Mouse (Mus musculus) midbrain, embryonic 13.5 days (tissue): ENCODE results near the gene Wfdc3. TPM values are rescaled to one million over a fixed set of nuclear protein-coding genes. Genes with fewer than 3 reads are reported as not detected.

ENCODE experiments used
- ATAC-seq: fragments of 200-750 bp; cut with Nextera tagmentation; 2 replicates; pipeline ENCODE4 v1.8.0; 2017; ENCODE audit warnings: mild to moderate bottlenecking, moderate TSS enrichment, moderate library complexity
- H3K27ac ChIP-seq: fragments of 300-500 bp; sonication (generic); 2 replicates; pipeline ENCODE4 v1.5.1; 2015; ENCODE audit warnings: inconsistent platforms, mild to moderate bottlenecking, moderate library complexity
- H3K27me3 ChIP-seq: fragments of 300-500 bp; sonication (generic); 2 replicates; pipeline ENCODE4 v1.6.1; 2015; ENCODE audit warnings: mild to moderate bottlenecking, inconsistent platforms
- H3K36me3 ChIP-seq: fragments of 300-500 bp; sonication (generic); 2 replicates; pipeline ENCODE4 v1.6.1; 2015; ENCODE audit warnings: mild to moderate bottlenecking, inconsistent platforms
- H3K4me1 ChIP-seq: fragments of 300-500 bp; sonication (generic); replicated peaks from 2 replicates; pipeline ENCODE4 v1.6.1; 2015; ENCODE audit warnings: inconsistent platforms
- H3K4me2 ChIP-seq: fragments of 300-500 bp; sonication (generic); replicated peaks from 2 replicates; pipeline ENCODE4 v1.6.1; 2015; ENCODE audit warnings: moderate library complexity, mild to moderate bottlenecking, inconsistent platforms
- H3K4me3 ChIP-seq: fragments of 300-500 bp; sonication (generic); replicated peaks from 2 replicates; pipeline ENCODE4 v1.5.1; 2015; ENCODE audit warnings: mild to moderate bottlenecking, inconsistent platforms
- H3K9ac ChIP-seq: fragments of 300-500 bp; sonication (generic); replicated peaks from 2 replicates; pipeline ENCODE4 v1.6.1; 2015; ENCODE audit warnings: mild to moderate bottlenecking, inconsistent platforms
- H3K9me3 ChIP-seq: fragments of 300-500 bp; sonication (generic); 2 replicates; pipeline ENCODE4 v1.6.1; 2016; ENCODE audit warnings: mild to moderate bottlenecking, inconsistent platforms
- WGBS: fragments of 180-500 bp; shearing (Covaris S2); methylation state at CpG from one replicate; pipeline ENCODE4 v1.1.7; 2015; 5-methylcytosine and 5-hydroxymethylcytosine counted together
- polyA plus RNA-seq: library from polyadenylated mRNA; unstranded; fragments of >200 nt; fragmentation: Nextera tagmentation; extraction: Ambion mirVana; gene quantifications from 2 replicates; pipeline ENCODE4 v1.2.1, GENCODE M21; 2015

Gene Wfdc3
- polyA plus RNA-seq, 1 experiment from 2014 or later, result 1.3 TPM

- no peaks in the 10 kb centered on the region for H3K9me3 ChIP-seq
- WGBS, result under 1% methylated on average over 82 of the region's 89 CpGs
- H3K4me3 ChIP-seq, result peak within 1 kb of the TSS; percentile 59
- H3K9ac ChIP-seq, result peak within 1 kb of the TSS; percentile 65
- H3K27ac ChIP-seq, result peak within 1 kb of the TSS; percentile 35; the same call in 1 of the 2 replicates
- H3K36me3 ChIP-seq, result peaks cover 15% of the 10 kb centered on the region
- H3K4me1 ChIP-seq, result peaks cover 22% of the 10 kb centered on the region
- H3K4me2 ChIP-seq, result peak within 1 kb of the TSS; percentile 64
- ATAC-seq, result peak; percentile 87
- peaks cover 12% of the 10 kb centered on the region; the same call in 1 of the 2 replicates for H3K27me3 ChIP-seq
These were observed 40.0 kb upstream of the Wfdc3 start, which contains the start of gene Snx21 for GRCm38 (mm10) chr2:164785481-164786387. Gene Snx21, plus strand, starts transcription at chr2:164785823.

GRCm38 (mm10) chr2:164784869-164785420 is 39.2 kb upstream of the Wfdc3 start:
- Histone ChIP-seq H3K36me3 (peaks cover 8% of the 10 kb centered on the region), H3K4me1 (peaks cover 22% of the 10 kb centered on the region), H3K4me2 (peak overlapping the region; percentile 64), H3K9me3 (no peaks in the 10 kb centered on the region), H3K4me3 (peak overlapping the region; percentile 59), H3K27ac (no peak overlapping the region), H3K9ac (peak overlapping the region; percentile 65), H3K27me3 (peaks cover 12% of the 10 kb centered on the region; the same call in 1 of the 2 replicates)
- ATAC-seq, result no peak
- WGBS, result 21% methylated on average over 7 of the region's 7 CpGs

GRCm38 (mm10) chr2:164783926-164784581 is 38.3 kb upstream of the Wfdc3 start:
- H3K27ac ChIP-seq, result no peak overlapping the region
- ATAC-seq, result no peak
- no peak overlapping the region for H3K4me3 ChIP-seq
- peaks cover 22% of the 10 kb centered on the region for H3K4me1 ChIP-seq
- no peak overlapping the region for H3K9ac ChIP-seq
- H3K36me3 ChIP-seq, result peaks cover 3% of the 10 kb centered on the region; the same call in 1 of the 2 replicates
- H3K9me3 ChIP-seq, result no peaks in the 10 kb centered on the region
- 76% methylated on average over 7 of the region's 7 CpGs for WGBS
- H3K27me3 ChIP-seq, result peaks cover 12% of the 10 kb centered on the region; the same call in 1 of the 2 replicates
- no peak overlapping the region for H3K4me2 ChIP-seq

- Histone ChIP-seq H3K4me3 (no peak overlapping the region), H3K4me2 (no peak overlapping the region), H3K27ac (no peak overlapping the region), H3K4me1 (peaks cover 18% of the 10 kb centered on the region), H3K36me3 (no peaks in the 10 kb centered on the region), H3K27me3 (peaks cover 12% of the 10 kb centered on the region; the same call in 1 of the 2 replicates), H3K9ac (no peak overlapping the region), H3K9me3 (no peaks in the 10 kb centered on the region)
- 76% methylated on average over 4 of the region's 4 CpGs for WGBS
- ATAC-seq, result no peak
These were observed 36.1 kb upstream of the Wfdc3 start for GRCm38 (mm10) chr2:164781876-164782275.

- no peaks in the 10 kb centered on the region for H3K36me3 ChIP-seq
- WGBS, result 74% methylated on average over 8 of the region's 8 CpGs
- H3K9me3 ChIP-seq, result no peaks in the 10 kb centered on the region
- no peak for ATAC-seq
- no peak within 1 kb of the TSS for H3K4me3 ChIP-seq
- 0 out of 2 replicates have a peak, but pooled peaks cover under 1% of the 10 kb centered on the region for H3K4me1 ChIP-seq
- no peak within 1 kb of the TSS for H3K4me2 ChIP-seq
- H3K27ac ChIP-seq, result no peak within 1 kb of the TSS
- H3K9ac ChIP-seq, result no peak within 1 kb of the TSS
- peaks cover 12% of the 10 kb centered on the region; the same call in 1 of the 2 replicates for H3K27me3 ChIP-seq
These were observed 33.9 kb upstream of the Wfdc3 start, which contains the start of gene Tnnc2 for GRCm38 (mm10) chr2:164779481-164780086. Gene Tnnc2, minus strand, starts transcription at chr2:164779967.

- Histone ChIP-seq H3K9me3 (no peaks in the 10 kb centered on the region), H3K4me3 (no peak overlapping the region), H3K9ac (no peak overlapping the region), H3K36me3 (no peaks in the 10 kb centered on the region), H3K4me2 (no peak overlapping the region), H3K4me1 (no peaks in the 10 kb centered on the region), H3K27ac (no peak overlapping the region), H3K27me3 (peaks cover 6% of the 10 kb centered on the region; the same call in 1 of the 2 replicates)
- 85% methylated on average over 7 of the region's 7 CpGs for WGBS
- ATAC-seq, result no peak
These were observed 33.1 kb upstream of the Wfdc3 start for GRCm38 (mm10) chr2:164778809-164779208.

GRCm38 (mm10) chr2:164778015-164778287 is 32.2 kb upstream of the Wfdc3 start:
- Histone ChIP-seq H3K9ac (no peak overlapping the region), H3K27ac (no peak overlapping the region), H3K36me3 (peaks cover 2% of the 10 kb centered on the region; the same call in 1 of the 2 replicates), H3K4me1 (no peaks in the 10 kb centered on the region), H3K4me2 (no peak overlapping the region), H3K9me3 (no peaks in the 10 kb centered on the region), H3K27me3 (0 out of 2 replicates have a peak, but pooled peaks cover 4% of the 10 kb centered on the region), H3K4me3 (no peak overlapping the region)
- WGBS, result 88% methylated on average over 11 of the region's 11 CpGs
- no peak for ATAC-seq

GRCm38 (mm10) chr2:164777246-164778014 is 31.7 kb upstream of the Wfdc3 start:
- no peaks in the 10 kb centered on the region for H3K4me1 ChIP-seq
- no peak overlapping the region for H3K4me2 ChIP-seq
- H3K27me3 ChIP-seq, result no peaks in the 10 kb centered on the region
- 86% methylated on average over 30 of the region's 30 CpGs for whole genome bisulfite sequencing
- peaks cover 4% of the 10 kb centered on the region; the same call in 1 of the 2 replicates for H3K36me3 ChIP-seq
- no peak overlapping the region for H3K27ac ChIP-seq
- no peak for ATAC-seq
- H3K9me3 ChIP-seq, result no peaks in the 10 kb centered on the region
- no peak overlapping the region for H3K4me3 ChIP-seq
- H3K9ac ChIP-seq, result no peak overlapping the region

- H3K9ac ChIP-seq, result no peak overlapping the region
- H3K4me3 ChIP-seq, result no peak overlapping the region
- no peak overlapping the region for H3K4me2 ChIP-seq
- peaks cover 4% of the 10 kb centered on the region; the same call in 1 of the 2 replicates for H3K36me3 ChIP-seq
- H3K4me1 ChIP-seq, result peaks cover 6% of the 10 kb centered on the region
- ATAC-seq, result no peak
- no peak overlapping the region for H3K27ac ChIP-seq
- no peaks in the 10 kb centered on the region for H3K27me3 ChIP-seq
- H3K9me3 ChIP-seq, result no peaks in the 10 kb centered on the region
- 72% methylated on average over 17 of the region's 17 CpGs for WGBS
These were observed 31.1 kb upstream of the Wfdc3 start for GRCm38 (mm10) chr2:164776801-164777200.

GRCm38 (mm10) chr2:164776130-164776529 is 30.4 kb upstream of the Wfdc3 start:
- Histone ChIP-seq H3K9me3 (no peaks in the 10 kb centered on the region), H3K36me3 (peaks cover 9% of the 10 kb centered on the region; the same call in 1 of the 2 replicates), H3K4me1 (peaks cover 13% of the 10 kb centered on the region), H3K27me3 (no peaks in the 10 kb centered on the region), H3K4me3 (no peak overlapping the region), H3K27ac (no peak overlapping the region), H3K9ac (no peak overlapping the region), H3K4me2 (no peak overlapping the region)
- 89% methylated on average over 6 of the region's 6 CpGs for WGBS
- ATAC-seq, result no peak

- Histone ChIP-seq H3K4me2 (no peak overlapping the region), H3K9me3 (no peaks in the 10 kb centered on the region), H3K9ac (no peak overlapping the region), H3K27ac (no peak overlapping the region), H3K27me3 (no peaks in the 10 kb centered on the region), H3K4me3 (no peak overlapping the region), H3K4me1 (peaks cover 26% of the 10 kb centered on the region), H3K36me3 (peaks cover 9% of the 10 kb centered on the region; the same call in 1 of the 2 replicates)
- 90% methylated on average over 5 of the region's 5 CpGs for WGBS
- ATAC-seq, result no peak
These were observed 28.2 kb upstream of the Wfdc3 start for GRCm38 (mm10) chr2:164773989-164774364.
